Mouse (Mus musculus) brain, embryonic 14.5 days (tissue): ENCODE data around the gene Ppdpf.
"Not testable (repeated sequence)": the region's sequence is repeated elsewhere in the genome, so short reads cannot be mapped to it uniquely, and the experiment has no call there.

ENCODE experiments used
- CTCF ChIP-seq: fragments of 200-500 bp; IDR thresholded peaks from 2 replicates; pipeline ENCODE4 v1.5.1; 2012; ENCODE audit warnings: inconsistent platforms, mild to moderate bottlenecking, moderate library complexity, borderline replicate concordance; ENCODE audit not compliant: insufficient read depth, insufficient read length; ENCODE audit errors: extremely low read depth
- POLR2A ChIP-seq: fragments of 200-500 bp; IDR thresholded peaks from 2 replicates; pipeline ENCODE4 v1.6.1; 2012; ENCODE audit warnings: mild to moderate bottlenecking, inconsistent platforms, borderline replicate concordance; ENCODE audit not compliant: poor library complexity, insufficient read depth, insufficient read length, severe bottlenecking; ENCODE audit errors: extremely low read depth

DNA sequence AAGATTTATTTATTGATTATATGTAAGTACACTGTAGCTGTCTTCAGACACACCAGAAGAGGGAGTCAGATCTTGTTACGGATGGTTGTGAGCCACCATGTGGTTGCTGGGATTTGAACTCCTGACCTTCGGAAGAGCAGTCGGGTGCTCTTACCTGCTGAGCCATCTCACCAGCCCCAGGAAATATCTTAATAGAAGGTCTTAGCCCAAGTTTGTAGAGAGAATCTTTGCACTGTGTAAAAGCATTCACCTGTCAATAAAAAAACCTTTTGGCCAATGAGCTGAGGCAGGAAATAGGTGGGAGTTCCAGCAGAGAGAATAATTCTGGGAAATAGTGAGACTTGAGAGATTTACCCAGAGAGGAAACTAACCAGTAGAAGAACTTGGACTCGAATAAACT lies 4.3 kb downstream of the Ppdpf start:
- TF ChIP-seq POLR2A, CTCF: not testable (repeated sequence)
